Comparison of ENCODE assay signal across 11 mouse cellular contexts in genomic region chr5:66523681-66524503, GRCm38 (mm10).
A peak's percentile ranks its signal among the peaks of the same experiment; 100 is the strongest.
DNase-seq lines count a peak whose midpoint lies in the region; ATAC-seq lines count a peak whose summit lies in the region.
"Had no signal": no experiment of that assay in that cellular context is flagged by ENCODE, and none has a peak within 500 bp of the region (broad histone marks: within the 10 kb centered on the region; RNA-seq: fewer than 3 reads in every experiment).

No protein-coding gene starts in this region.

- no peaks in the 10 kb centered on the region for H3K9me3 ChIP-seq in limb, embryonic 13.5 days
- H3K9me3 ChIP-seq: liver, embryonic 13.5 days had no signal

- H3K27me3 ChIP-seq in limb, embryonic 13.5 days: no peaks in the 10 kb centered on the region

- intact Hi-C loops in left cerebral cortex, postnatal 4 days (cut with DNase I): no loop called here

- H3K4me1 ChIP-seq in limb, embryonic 13.5 days: peaks cover 55% of the 10 kb centered on the region
- H3K4me1 ChIP-seq: liver, embryonic 13.5 days had no signal

- 71% methylated on average over 16 of the region's 16 CpGs for WGBS in limb, embryonic 13.5 days

- H3K27ac ChIP-seq in limb, embryonic 13.5 days: peak overlapping the region; percentile 63; the same call in 1 of the 2 replicates
- H3K27ac ChIP-seq: liver, embryonic 13.5 days; stomach, postnatal 0 days had no signal

- ATAC-seq in limb, embryonic 13.5 days (ENCODE audit: low FRiP score, low read depth): no peak
- no peak for ATAC-seq in erythroid progenitor cell, adult 5-6 weeks (replicated peaks; ENCODE audit: low FRiP score, poor library complexity, severe bottlenecking)

- no peak overlapping the region for H3K9ac ChIP-seq in limb, embryonic 13.5 days
- H3K9ac ChIP-seq: liver, embryonic 13.5 days had no signal

- H3K4me2 ChIP-seq in limb, embryonic 13.5 days (replicated peaks): no peak overlapping the region; the same call in 1 of the 2 replicates
- H3K4me2 ChIP-seq: liver, embryonic 13.5 days had no signal

- H3K4me3 ChIP-seq in limb, embryonic 13.5 days: no peak overlapping the region
- H3K4me3 ChIP-seq: liver, embryonic 13.5 days had no signal

- H3K36me3 ChIP-seq in limb, embryonic 13.5 days: no peaks in the 10 kb centered on the region
- H3K36me3 ChIP-seq: liver, embryonic 13.5 days had no signal

- DNase-seq in left cerebral cortex, adult 18-20 months (ENCODE audit: low spot score in 2 of 2): peak; percentile 26 to 34
- no peak for DNase-seq in left cerebral cortex, postnatal 4 days
- peak; percentile 69 for DNase-seq in MN1 (ENCODE audit: low spot score)
- peak; percentile 46 for DNase-seq in embryo, embryonic 10.5 days (ENCODE audit: low spot score)
- no peak for DNase-seq in frontal cortex, postnatal 14 days (ENCODE audit: low spot score in 2 of 2)
- DNase-seq in spleen, adult 12 weeks (ENCODE audit: low spot score): no peak
- DNase-seq: cerebellum, adult 8-10 months; liver, embryonic 13.5 days had no signal

Comparison
In these comparisons a context has a peak if more than half of its experiments do, and no peak if none do; other contexts are left out.
1. DNase-seq: peak in left cerebral cortex, adult 18-20 months (2 of 2), MN1 (single experiment) and embryo, embryonic 10.5 days (single experiment); none in left cerebral cortex, postnatal 4 days (single experiment), frontal cortex, postnatal 14 days (0 of 2) and spleen, adult 12 weeks (single experiment).